Mouse (Mus musculus) heart, embryonic 12.5 days (tissue): ENCODE data around the gene Slc16a14. TPM values are rescaled to one million over a fixed set of nuclear protein-coding genes. Genes with fewer than 3 reads are reported as not detected.

ENCODE experiments used
- ATAC-seq: fragments of 200-750 bp; cut with Nextera tagmentation; 2 replicates; pipeline ENCODE4 v1.8.0; 2017; ENCODE audit warnings: moderate TSS enrichment, moderate library complexity; ENCODE audit not compliant: insufficient number of reproducible peaks, low FRiP score
- H3K27ac ChIP-seq: fragments of 300-500 bp; sonication (generic); 2 replicates; pipeline ENCODE4 v1.5.1; 2016; ENCODE audit warnings: mild to moderate bottlenecking, moderate library complexity; ENCODE audit not compliant: poor library complexity, severe bottlenecking
- H3K27me3 ChIP-seq: fragments of 300-500 bp; sonication (generic); replicated peaks from 2 replicates; pipeline ENCODE4 v1.6.1; 2016; ENCODE audit warnings: mild to moderate bottlenecking, moderate library complexity
- H3K36me3 ChIP-seq: fragments of 300-500 bp; sonication (generic); 2 replicates; pipeline ENCODE4 v1.6.1; 2016; ENCODE audit warnings: mild to moderate bottlenecking, moderate library complexity
- H3K4me1 ChIP-seq: fragments of 300-500 bp; sonication (generic); replicated peaks from 2 replicates; pipeline ENCODE4 v1.6.1; 2016; ENCODE audit warnings: mild to moderate bottlenecking
- H3K4me2 ChIP-seq: fragments of 300-500 bp; sonication (generic); 2 replicates; pipeline ENCODE4 v1.6.1; 2016; ENCODE audit warnings: mild to moderate bottlenecking, moderate library complexity
- H3K4me3 ChIP-seq: fragments of 300-500 bp; sonication (generic); 2 replicates; pipeline ENCODE4 v1.5.1; 2016; ENCODE audit warnings: mild to moderate bottlenecking
- H3K9ac ChIP-seq: fragments of 300-500 bp; sonication (generic); 2 replicates; pipeline ENCODE4 v1.6.1; 2016; ENCODE audit warnings: mild to moderate bottlenecking, moderate library complexity
- H3K9me3 ChIP-seq: fragments of 300-500 bp; sonication (generic); replicated peaks from 2 replicates; pipeline ENCODE4 v1.6.1; 2016; ENCODE audit warnings: mild to moderate bottlenecking, moderate library complexity
- WGBS: fragments of 180-500 bp; shearing (Covaris S2); methylation state at CpG from one replicate; pipeline ENCODE4 v1.1.7; 2016; 5-methylcytosine and 5-hydroxymethylcytosine counted together
- polyA plus RNA-seq: library from polyadenylated mRNA; unstranded; fragments of >200 nt; fragmentation: Nextera tagmentation; extraction: Ambion mirVana; gene quantifications from 2 replicates; pipeline ENCODE4 v1.2.1, GENCODE M21; 2016

Gene Slc16a14
- polyA plus RNA-seq, 1 experiment from 2014 or later = 0.26 TPM

GRCm38 (mm10) chr1:84866706-84867230 lies 68.2 kb downstream of the Slc16a14 start:
- Histone ChIP-seq H3K9ac (no peak overlapping the region), H3K4me2 (no peak overlapping the region), H3K27ac (no peak overlapping the region), H3K4me3 (no peak overlapping the region), H3K9me3 (no peaks in the 10 kb centered on the region), H3K27me3 (no peaks in the 10 kb centered on the region), H3K4me1 (peaks cover 6% of the 10 kb centered on the region; the same call in 1 of the 2 replicates), H3K36me3 (no peaks in the 10 kb centered on the region)
- ATAC-seq = no peak
- 94% methylated on average over 3 of the region's 3 CpGs for WGBS

GRCm38 (mm10) chr1:84866231-84866630 lies 68.7 kb downstream of the Slc16a14 start:
- Histone ChIP-seq H3K4me1 (peaks cover 6% of the 10 kb centered on the region; the same call in 1 of the 2 replicates), H3K27ac (no peak overlapping the region), H3K4me2 (no peak overlapping the region), H3K9ac (no peak overlapping the region), H3K36me3 (no peaks in the 10 kb centered on the region), H3K27me3 (no peaks in the 10 kb centered on the region), H3K4me3 (no peak overlapping the region), H3K9me3 (no peaks in the 10 kb centered on the region)
- WGBS = 84% methylated on average over 6 of the region's 6 CpGs
- no peak for ATAC-seq

GRCm38 (mm10) chr1:84864645-84865044 lies 70.3 kb downstream of the Slc16a14 start:
- H3K9ac ChIP-seq = no peak overlapping the region
- ATAC-seq = no peak
- H3K9me3 ChIP-seq = no peaks in the 10 kb centered on the region
- H3K27ac ChIP-seq = no peak overlapping the region
- 50% methylated on average over 2 of the region's 2 CpGs for WGBS
- H3K4me1 ChIP-seq = peaks cover 15% of the 10 kb centered on the region
- H3K27me3 ChIP-seq = no peaks in the 10 kb centered on the region
- H3K36me3 ChIP-seq = no peaks in the 10 kb centered on the region
- H3K4me2 ChIP-seq = no peak overlapping the region
- no peak overlapping the region for H3K4me3 ChIP-seq

- H3K9ac ChIP-seq = no peak overlapping the region
- WGBS = 79% methylated on average over 1 of the region's 1 CpGs
- H3K36me3 ChIP-seq = no peaks in the 10 kb centered on the region
- no peaks in the 10 kb centered on the region for H3K9me3 ChIP-seq
- H3K4me3 ChIP-seq = no peak overlapping the region
- no peak overlapping the region for H3K4me2 ChIP-seq
- no peaks in the 10 kb centered on the region for H3K27me3 ChIP-seq
- peaks cover 10% of the 10 kb centered on the region for H3K4me1 ChIP-seq
- H3K27ac ChIP-seq = no peak overlapping the region
- no peak for ATAC-seq
Measured at GRCm38 (mm10) chr1:84861255-84861630, 73.7 kb downstream of the Slc16a14 start.

GRCm38 (mm10) chr1:84860360-84861254 lies 74.3 kb downstream of the Slc16a14 start:
- Histone ChIP-seq H3K27ac (no peak overlapping the region), H3K4me3 (no peak overlapping the region), H3K9me3 (no peaks in the 10 kb centered on the region), H3K4me2 (no peak overlapping the region), H3K9ac (no peak overlapping the region), H3K27me3 (no peaks in the 10 kb centered on the region), H3K36me3 (no peaks in the 10 kb centered on the region), H3K4me1 (peaks cover 10% of the 10 kb centered on the region)
- 56% methylated on average over 10 of the region's 10 CpGs for WGBS
- ATAC-seq = no peak

- no peak for ATAC-seq
- H3K4me2 ChIP-seq = no peak overlapping the region
- H3K9ac ChIP-seq = no peak overlapping the region
- H3K4me1 ChIP-seq = peaks cover 10% of the 10 kb centered on the region
- H3K36me3 ChIP-seq = no peaks in the 10 kb centered on the region
- H3K27ac ChIP-seq = no peak overlapping the region
- H3K27me3 ChIP-seq = no peaks in the 10 kb centered on the region
- no peaks in the 10 kb centered on the region for H3K9me3 ChIP-seq
- 89% methylated on average over 6 of the region's 6 CpGs for WGBS
- no peak overlapping the region for H3K4me3 ChIP-seq
Measured at GRCm38 (mm10) chr1:84859597-84859996, 75.3 kb downstream of the Slc16a14 start.

Other genes with a start within 250 kb of the Slc16a14 start
- gene Dner, start 238.9 kb downstream of the Slc16a14 start, polyA plus RNA-seq = 1.0 and 1.2 TPM in 2 replicates
- gene Fbxo36, start 95.3 kb downstream of the Slc16a14 start, polyA plus RNA-seq = 8.6 and 8.9 TPM in 2 replicates
- 98.5 and 98.8 TPM in 2 replicates for gene Trip12, start 94.6 kb downstream of the Slc16a14 start, polyA plus RNA-seq
- gene Gm10553, start 165.0 kb upstream of the Slc16a14 start, polyA plus RNA-seq = not detected in 2 replicates
- not detected in 2 replicates for gene A530032D15Rik, start 174.7 kb upstream of the Slc16a14 start, polyA plus RNA-seq